Mouse (Mus musculus): ENCODE measurements around the gene Iffo1.

DNA sequence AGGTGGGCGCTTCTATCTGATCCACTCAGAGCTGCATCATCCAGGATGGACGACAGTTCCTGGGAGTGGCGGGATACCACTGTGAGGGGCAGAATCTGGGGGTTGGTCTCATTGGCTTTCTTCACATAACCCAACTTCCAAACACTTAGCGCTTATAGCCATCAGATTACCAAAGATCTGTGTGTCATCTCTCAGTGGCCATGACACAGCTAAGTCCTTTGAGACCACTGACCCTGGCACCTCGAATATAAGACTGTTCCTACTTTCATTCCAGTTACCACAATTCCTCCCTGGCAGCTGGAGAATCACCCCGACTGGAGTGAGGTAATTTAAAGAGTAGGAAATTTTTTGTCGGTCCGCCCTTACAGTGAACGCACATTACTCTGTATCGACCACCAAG is 41.2 kb downstream of the Iffo1 start:
- TF ChIP-seq EP300 (IDR thresholded peaks at IDR 0.05; ENCODE audit: low read length) (no peak), ZC3H11A (IDR thresholded peaks at IDR 0.05; ENCODE audit: low read depth, low read length) (no peak), POLR2A (IDR thresholded peaks at IDR 0.05; ENCODE audit: low read depth, low read length) (no peak), RCOR1 (conservative IDR thresholded peaks at IDR 0.05; ENCODE audit: low read depth, low read length) (no peak), USF1 (IDR thresholded peaks at IDR 0.05; ENCODE audit: low read depth, low read length) (no peak), MEF2A (IDR thresholded peaks at IDR 0.05; ENCODE audit: borderline replicate concordance, low read depth, low read length) (no peak), JUN (IDR thresholded peaks at IDR 0.05; ENCODE audit: insufficient read depth, low read depth, low read length) (no peak), HCFC1 (IDR thresholded peaks at IDR 0.05; ENCODE audit: low read depth, low read length) (no peak), ZKSCAN1 (IDR thresholded peaks at IDR 0.05; ENCODE audit: borderline replicate concordance, low read depth, low read length) (no peak), CHD1 (IDR thresholded peaks at IDR 0.05; ENCODE audit: low read depth, low read length) (no peak), POLR2AphosphoS2 (IDR thresholded peaks at IDR 0.05; ENCODE audit: low read depth, low read length) (no peak)
